Mouse (Mus musculus): ENCODE data around the gene Fah. TPM values are rescaled to one million over a fixed set of nuclear protein-coding genes. Genes with fewer than 3 reads are reported as not detected.

Gene Fah
- 336 and 346 TPM in 2 replicates for polyA plus RNA-seq (2012; rRNA removed)

GRCm38 (mm10) chr7:84606293-84606749 is at the start of gene Fah:
TSS of gene Fah (minus strand) at chr7:84606722.

Other genes starting within 250 kb of the Fah start
- gene Arnt2, start 196.5 kb downstream of the Fah start, polyA plus RNA-seq (2012; rRNA removed), result 0.10 TPM in 2 replicates
- gene Gm2115, start 77.8 kb downstream of the Fah start, polyA plus RNA-seq (2012; rRNA removed), result under 0.01 and 0.01 TPM in 2 replicates
- 87.9 and 89.8 TPM in 2 replicates for gene Zfand6, start 83.2 kb upstream of the Fah start, polyA plus RNA-seq (2012; rRNA removed)
- not detected in 2 replicates for gene Olfr291, start 246.8 kb upstream of the Fah start, polyA plus RNA-seq (2012; rRNA removed)

All from liver, embryonic 18 days (tissue).